Mouse (Mus musculus) A20 (cell line): ENCODE results near the gene Tenm2.

Source experiments
- DNase-seq: peaks from one replicate; pipeline ENCODE4 v3.0.0-alpha.2; 2011; ENCODE audit warnings: low read depth, low spot score

The Tenm2 gene

GRCm38 (mm10) chr11:36364441-36364840 lies 871.3 kb downstream of the Tenm2 start:
- no peak for DNase-seq

- DNase-seq: no peak
Observed at GRCm38 (mm10) chr11:36362514-36362913, 873.2 kb downstream of the Tenm2 start.

GRCm38 (mm10) chr11:36353252-36353651 lies 882.5 kb downstream of the Tenm2 start:
- DNase-seq: no peak

GRCm38 (mm10) chr11:36351752-36352151 lies 884.0 kb downstream of the Tenm2 start:
- no peak for DNase-seq

- no peak for DNase-seq
Observed at GRCm38 (mm10) chr11:36351341-36351740, 884.4 kb downstream of the Tenm2 start.

- DNase-seq: no peak
Observed at GRCm38 (mm10) chr11:36350264-36350663, 885.5 kb downstream of the Tenm2 start.

GRCm38 (mm10) chr11:36349856-36350255 lies 885.9 kb downstream of the Tenm2 start:
- DNase-seq: no peak

GRCm38 (mm10) chr11:36341799-36342198 lies 894.0 kb downstream of the Tenm2 start:
- no peak for DNase-seq

- no peak for DNase-seq
Observed at GRCm38 (mm10) chr11:36338424-36338823, 897.3 kb downstream of the Tenm2 start.

GRCm38 (mm10) chr11:36337063-36337462 lies 898.7 kb downstream of the Tenm2 start:
- no peak for DNase-seq

- DNase-seq: no peak
Observed at GRCm38 (mm10) chr11:36335147-36335546, 900.6 kb downstream of the Tenm2 start.

- no peak for DNase-seq
Observed at GRCm38 (mm10) chr11:36334100-36334735, 901.5 kb downstream of the Tenm2 start.

- no peak for DNase-seq
Observed at GRCm38 (mm10) chr11:36332222-36332621, 903.5 kb downstream of the Tenm2 start.

- no peak for DNase-seq
Observed at GRCm38 (mm10) chr11:36331408-36332178, 904.2 kb downstream of the Tenm2 start.

GRCm38 (mm10) chr11:36327243-36327642 lies 908.5 kb downstream of the Tenm2 start:
- DNase-seq: no peak

- DNase-seq: no peak
Observed at GRCm38 (mm10) chr11:36309317-36309716, 926.4 kb downstream of the Tenm2 start.

GRCm38 (mm10) chr11:36307276-36307675 lies 928.5 kb downstream of the Tenm2 start:
- no peak for DNase-seq

GRCm38 (mm10) chr11:36305348-36305950 lies 930.3 kb downstream of the Tenm2 start:
- DNase-seq: no peak

GRCm38 (mm10) chr11:36302913-36303371 lies 932.8 kb downstream of the Tenm2 start:
- DNase-seq: no peak

- no peak for DNase-seq
Observed at GRCm38 (mm10) chr11:36302096-36302495, 933.7 kb downstream of the Tenm2 start.

GRCm38 (mm10) chr11:36296568-36296967 lies 939.2 kb downstream of the Tenm2 start:
- no peak for DNase-seq

- DNase-seq: no peak
Observed at GRCm38 (mm10) chr11:36292206-36292605, 943.6 kb downstream of the Tenm2 start.

- no peak for DNase-seq
Observed at GRCm38 (mm10) chr11:36286246-36286645, 949.5 kb downstream of the Tenm2 start.
